Mouse (Mus musculus) forebrain, embryonic 13.5 days (tissue): ENCODE data around the gene Fbxl19. TPM values are rescaled to one million over a fixed set of nuclear protein-coding genes. Genes with fewer than 3 reads are reported as not detected.

Source experiments
- ATAC-seq: fragments of 200-750 bp; cut with Nextera tagmentation; 2 replicates; pipeline ENCODE4 v1.8.0; 2017
- H3K27ac ChIP-seq: fragments of 300-500 bp; sonication (generic); 2 replicates; pipeline ENCODE4 v1.5.1; 2015; ENCODE audit warnings: inconsistent platforms, mild to moderate bottlenecking, moderate library complexity
- H3K27me3 ChIP-seq: fragments of 300-500 bp; sonication (generic); 2 replicates; pipeline ENCODE4 v1.6.1; 2015; ENCODE audit warnings: mild to moderate bottlenecking, inconsistent platforms
- H3K36me3 ChIP-seq: fragments of 300-500 bp; sonication (generic); 2 replicates; pipeline ENCODE4 v1.6.1; 2015; ENCODE audit warnings: mild to moderate bottlenecking, inconsistent platforms; ENCODE audit not compliant: poor library complexity, severe bottlenecking
- H3K4me1 ChIP-seq: fragments of 300-500 bp; sonication (generic); 2 replicates; pipeline ENCODE4 v1.6.1; 2015; ENCODE audit warnings: inconsistent platforms
- H3K4me2 ChIP-seq: fragments of 300-500 bp; sonication (generic); 2 replicates; pipeline ENCODE4 v1.6.1; 2015; ENCODE audit warnings: inconsistent platforms, mild to moderate bottlenecking, moderate library complexity
- H3K4me3 ChIP-seq: fragments of 300-500 bp; sonication (generic); 2 replicates; pipeline ENCODE4 v1.5.1; 2015; ENCODE audit warnings: mild to moderate bottlenecking, inconsistent platforms
- H3K9ac ChIP-seq: fragments of 300-500 bp; sonication (generic); 2 replicates; pipeline ENCODE4 v1.6.1; 2015; ENCODE audit warnings: mild to moderate bottlenecking, inconsistent platforms
- H3K9me3 ChIP-seq: fragments of 300-500 bp; sonication (generic); replicated peaks from 2 replicates; pipeline ENCODE4 v1.6.1; 2016; ENCODE audit warnings: inconsistent platforms
- WGBS: fragments of 180-500 bp; shearing (Covaris S2); methylation state at CpG from one replicate; pipeline ENCODE4 v1.1.7; 2015; 5-methylcytosine and 5-hydroxymethylcytosine counted together
- polyA plus RNA-seq: library from polyadenylated mRNA; unstranded; fragments of >200 nt; fragmentation: Nextera tagmentation; extraction: Ambion mirVana; gene quantifications from 2 replicates; pipeline ENCODE4 v1.2.1, GENCODE M21; 2015

Fbxl19 gene
- polyA plus RNA-seq, 1 experiment from 2014 or later: 7.7 TPM

DNA sequence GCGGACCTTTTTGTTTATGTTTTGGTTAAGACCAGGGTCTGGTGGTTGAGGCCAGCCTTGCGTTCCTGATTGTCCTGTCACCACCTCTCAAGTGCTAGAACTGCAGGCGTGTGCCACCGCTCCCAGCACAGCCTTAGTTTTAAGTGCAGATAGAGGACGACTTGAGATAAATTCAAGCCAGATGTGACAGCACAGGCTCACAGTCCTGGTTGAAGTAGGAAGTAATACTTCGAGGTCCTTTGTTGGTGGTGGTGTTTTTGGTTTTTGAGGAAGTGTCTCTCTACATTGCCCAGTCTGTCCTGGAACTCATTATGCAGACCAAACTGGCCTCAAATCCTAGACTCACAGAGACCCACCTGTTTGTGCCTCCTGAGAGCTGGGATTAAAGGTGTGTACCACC, 15.4 kb downstream of the Fbxl19 start:
- WGBS: 92% methylated on average over 6 of the region's 6 CpGs
- H3K9ac ChIP-seq: no peak overlapping the region
- ATAC-seq: no peak
- no peak overlapping the region for H3K4me3 ChIP-seq
- no peaks in the 10 kb centered on the region for H3K4me1 ChIP-seq
- H3K27ac ChIP-seq: no peak overlapping the region
- no peaks in the 10 kb centered on the region for H3K9me3 ChIP-seq
- no peaks in the 10 kb centered on the region for H3K27me3 ChIP-seq
- peaks cover 96% of the 10 kb centered on the region for H3K36me3 ChIP-seq
- no peak overlapping the region for H3K4me2 ChIP-seq

DNA sequence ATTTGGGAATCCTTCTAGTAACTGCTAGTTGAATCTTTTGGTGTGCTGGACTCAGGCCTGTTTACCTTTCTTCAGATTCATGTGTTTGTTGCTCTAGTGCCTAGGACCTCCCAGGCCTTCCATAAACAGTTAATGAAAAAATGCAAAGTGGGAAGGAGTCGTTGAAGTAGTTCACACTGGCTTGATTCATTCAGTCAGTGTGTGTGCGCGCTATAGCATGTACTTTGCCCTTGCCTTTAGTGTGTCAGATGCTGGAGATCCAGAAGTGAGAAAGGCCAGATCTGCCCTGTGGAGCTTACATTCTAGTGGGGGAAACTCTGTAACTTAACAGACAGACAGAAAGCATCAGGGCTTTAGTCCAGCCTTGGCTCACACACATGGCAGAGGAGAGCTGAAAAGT, 16.1 kb downstream of the Fbxl19 start:
- H3K4me3 ChIP-seq: no peak overlapping the region
- 94% methylated on average over 3 of the region's 3 CpGs for WGBS
- no peaks in the 10 kb centered on the region for H3K9me3 ChIP-seq
- H3K36me3 ChIP-seq: peaks cover 96% of the 10 kb centered on the region
- no peak overlapping the region for H3K4me2 ChIP-seq
- H3K27me3 ChIP-seq: no peaks in the 10 kb centered on the region
- no peak overlapping the region for H3K9ac ChIP-seq
- H3K4me1 ChIP-seq: no peaks in the 10 kb centered on the region
- H3K27ac ChIP-seq: no peak overlapping the region
- ATAC-seq: no peak

DNA sequence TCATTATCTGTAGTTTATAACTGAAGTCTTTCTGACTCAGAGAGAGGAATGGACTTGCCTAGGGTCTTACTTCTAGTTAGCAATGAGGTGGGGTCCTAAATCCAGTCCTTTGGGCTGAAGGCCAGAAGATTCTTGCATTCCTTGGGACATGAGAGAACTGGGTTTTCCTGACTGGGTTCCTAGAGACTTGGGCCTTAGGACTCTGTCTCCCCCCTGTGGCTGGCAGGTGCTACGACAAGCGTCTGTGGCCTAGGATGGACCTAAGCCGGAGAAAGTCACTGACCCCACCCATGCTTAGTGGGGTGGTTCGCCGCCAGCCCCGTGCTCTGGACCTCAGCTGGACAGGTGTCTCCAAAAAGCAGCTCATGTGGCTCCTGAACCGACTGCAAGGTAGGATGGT, 16.7 kb downstream of the Fbxl19 start:
- H3K9ac ChIP-seq: no peak overlapping the region
- no peak overlapping the region for H3K4me3 ChIP-seq
- H3K4me2 ChIP-seq: no peak overlapping the region
- ATAC-seq: no peak
- H3K9me3 ChIP-seq: no peaks in the 10 kb centered on the region
- H3K27ac ChIP-seq: no peak overlapping the region
- peaks cover 96% of the 10 kb centered on the region for H3K36me3 ChIP-seq
- no peaks in the 10 kb centered on the region for H3K4me1 ChIP-seq
- WGBS: 45% methylated on average over 7 of the region's 7 CpGs
- no peaks in the 10 kb centered on the region for H3K27me3 ChIP-seq

DNA sequence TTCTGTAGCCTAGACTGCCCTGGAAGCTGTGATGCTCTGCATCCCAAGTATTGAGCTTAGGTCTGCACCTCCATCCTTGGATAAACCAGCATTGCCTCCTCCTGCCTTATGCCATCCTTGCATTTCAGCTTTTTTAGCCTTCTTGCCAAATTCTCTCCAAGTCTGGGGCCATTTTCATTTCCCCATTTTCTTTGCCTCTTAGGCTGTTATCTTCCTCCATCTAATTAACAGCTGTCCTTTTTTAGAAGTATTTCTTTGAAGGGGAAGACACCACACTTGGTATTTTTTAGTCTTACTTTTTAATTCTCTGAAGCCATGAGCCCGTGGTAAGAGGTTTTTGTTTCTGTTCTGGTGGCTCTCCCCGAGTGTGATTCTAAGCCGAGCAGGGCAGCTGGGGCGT, 19.3 kb downstream of the Fbxl19 start:
- H3K27me3 ChIP-seq: no peaks in the 10 kb centered on the region
- 96% methylated on average over 4 of the region's 4 CpGs for WGBS
- H3K36me3 ChIP-seq: peaks cover 96% of the 10 kb centered on the region

DNA sequence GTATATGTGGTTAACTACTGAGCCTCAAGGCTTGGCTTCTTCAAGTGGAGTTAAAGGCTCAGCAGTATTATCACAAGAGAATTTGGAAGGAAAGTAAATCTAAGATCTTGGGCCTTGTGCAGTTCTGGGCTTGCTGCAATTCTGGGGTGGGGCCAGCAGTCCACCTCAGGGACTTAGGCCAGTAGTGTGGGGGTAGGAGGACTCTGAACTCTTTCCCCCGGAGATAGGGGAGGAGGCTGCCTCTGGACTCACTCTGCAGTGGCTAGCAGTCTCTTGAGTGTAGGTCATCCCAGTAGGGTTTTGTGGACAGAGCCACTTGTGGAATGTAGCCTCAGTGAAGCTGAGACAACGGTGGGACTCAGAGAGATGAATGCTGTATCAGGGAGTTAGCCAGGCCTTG, 21.4 kb downstream of the Fbxl19 start:
- no peak overlapping the region for H3K4me2 ChIP-seq
- no peak overlapping the region for H3K27ac ChIP-seq
- 93% methylated on average over 2 of the region's 2 CpGs for WGBS
- H3K36me3 ChIP-seq: peaks cover 76% of the 10 kb centered on the region
- no peaks in the 10 kb centered on the region for H3K27me3 ChIP-seq
- no peak overlapping the region for H3K4me3 ChIP-seq
- H3K9me3 ChIP-seq: no peaks in the 10 kb centered on the region
- no peak overlapping the region for H3K9ac ChIP-seq
- no peak for ATAC-seq
- peaks cover 29% of the 10 kb centered on the region for H3K4me1 ChIP-seq

More for the DNA sequence above, 19.3 kb downstream of the Fbxl19 start:
- H3K4me2 ChIP-seq: no peak overlapping the region
- no peak overlapping the region for H3K27ac ChIP-seq
- no peak for ATAC-seq
- no peak overlapping the region for H3K4me3 ChIP-seq
- H3K9me3 ChIP-seq: no peaks in the 10 kb centered on the region
- peaks cover 9% of the 10 kb centered on the region for H3K4me1 ChIP-seq
- no peak overlapping the region for H3K9ac ChIP-seq

DNA sequence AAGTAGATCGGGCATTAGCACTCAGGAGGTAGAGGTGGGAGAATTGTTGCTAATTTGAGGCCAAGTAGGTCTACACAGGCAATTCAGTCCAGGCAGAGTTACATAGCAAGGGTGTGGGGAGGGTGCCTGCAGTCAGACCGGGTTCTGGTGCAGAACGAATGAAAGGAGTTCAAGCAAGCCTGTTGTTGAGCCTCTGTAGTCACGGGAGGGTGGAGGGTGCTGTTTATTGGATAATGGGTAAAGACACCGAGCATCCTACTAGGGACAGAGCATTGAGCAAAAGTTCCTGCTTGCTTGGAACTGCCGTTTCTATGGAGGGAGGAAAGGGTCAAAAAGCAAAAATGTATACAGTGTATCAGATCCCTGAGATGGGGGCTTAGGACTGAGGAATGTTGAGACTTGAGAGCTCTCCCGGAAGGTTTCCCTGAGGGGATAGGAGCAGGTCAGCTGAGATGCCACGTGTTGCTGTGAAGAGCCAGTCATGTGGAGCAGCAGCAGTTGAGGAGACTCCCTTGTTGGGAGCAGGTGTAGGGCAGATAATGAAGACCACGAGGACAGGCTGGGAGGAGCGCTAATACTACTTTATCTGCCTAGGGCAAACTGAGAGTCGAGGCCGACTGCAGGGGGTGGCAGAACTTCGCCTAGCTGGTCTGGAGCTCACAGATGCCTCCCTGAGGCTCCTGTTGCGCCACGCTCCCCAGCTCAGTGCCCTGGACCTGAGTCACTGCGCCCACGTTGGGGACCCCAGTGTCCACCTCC, 22.7 kb downstream of the Fbxl19 start:
- 81% methylated on average over 17 of the region's 17 CpGs for WGBS
- H3K9ac ChIP-seq: no peak overlapping the region
- no peak for ATAC-seq
- peaks cover 63% of the 10 kb centered on the region for H3K36me3 ChIP-seq
- H3K4me1 ChIP-seq: peaks cover 35% of the 10 kb centered on the region
- H3K9me3 ChIP-seq: no peaks in the 10 kb centered on the region
- no peak overlapping the region for H3K27ac ChIP-seq
- no peak overlapping the region for H3K4me2 ChIP-seq
- no peak overlapping the region for H3K4me3 ChIP-seq
- H3K27me3 ChIP-seq: no peaks in the 10 kb centered on the region

DNA sequence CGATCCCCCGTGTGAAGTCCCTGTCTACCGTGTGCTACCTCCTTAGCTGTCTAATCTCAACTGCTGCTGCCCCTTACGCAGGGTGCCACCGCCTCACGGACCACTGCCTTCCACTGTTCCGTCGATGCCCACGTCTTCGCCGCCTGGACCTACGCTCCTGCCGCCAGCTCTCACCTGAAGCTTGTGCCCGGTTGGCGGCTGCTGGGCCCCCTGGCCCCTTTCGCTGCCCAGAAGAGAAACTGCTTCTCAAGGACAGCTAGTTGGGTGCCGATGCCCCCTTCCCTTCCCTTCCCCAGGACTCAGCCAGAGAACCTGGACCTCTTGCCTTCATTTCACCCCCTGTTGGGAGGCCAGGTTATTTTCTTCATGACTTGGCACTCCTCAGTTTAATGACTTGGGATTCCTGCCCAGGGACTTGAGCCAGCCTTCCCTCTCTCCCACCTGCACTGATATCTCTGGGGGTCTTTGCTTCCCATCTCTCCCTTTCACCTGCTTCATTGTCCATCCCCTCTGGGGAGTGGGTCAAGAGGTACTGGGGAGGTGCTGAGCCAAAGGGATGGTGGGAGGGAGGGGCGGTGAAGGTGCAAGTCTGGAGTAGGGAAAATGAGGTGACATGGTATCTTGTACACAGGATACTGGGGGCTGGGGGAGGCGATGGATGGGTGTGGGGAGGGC, 23.5 kb downstream of the Fbxl19 start:
- H3K4me2 ChIP-seq: no peak overlapping the region
- H3K27ac ChIP-seq: peak overlapping the region; percentile 66; the same call in 1 of the 2 replicates
- H3K9ac ChIP-seq: no peak overlapping the region
- H3K9me3 ChIP-seq: no peaks in the 10 kb centered on the region
- H3K4me3 ChIP-seq: no peak overlapping the region
- ATAC-seq: no peak
- H3K36me3 ChIP-seq: peaks cover 57% of the 10 kb centered on the region
- no peaks in the 10 kb centered on the region for H3K27me3 ChIP-seq
- peaks cover 35% of the 10 kb centered on the region for H3K4me1 ChIP-seq
- WGBS: 95% methylated on average over 19 of the region's 19 CpGs

DNA sequence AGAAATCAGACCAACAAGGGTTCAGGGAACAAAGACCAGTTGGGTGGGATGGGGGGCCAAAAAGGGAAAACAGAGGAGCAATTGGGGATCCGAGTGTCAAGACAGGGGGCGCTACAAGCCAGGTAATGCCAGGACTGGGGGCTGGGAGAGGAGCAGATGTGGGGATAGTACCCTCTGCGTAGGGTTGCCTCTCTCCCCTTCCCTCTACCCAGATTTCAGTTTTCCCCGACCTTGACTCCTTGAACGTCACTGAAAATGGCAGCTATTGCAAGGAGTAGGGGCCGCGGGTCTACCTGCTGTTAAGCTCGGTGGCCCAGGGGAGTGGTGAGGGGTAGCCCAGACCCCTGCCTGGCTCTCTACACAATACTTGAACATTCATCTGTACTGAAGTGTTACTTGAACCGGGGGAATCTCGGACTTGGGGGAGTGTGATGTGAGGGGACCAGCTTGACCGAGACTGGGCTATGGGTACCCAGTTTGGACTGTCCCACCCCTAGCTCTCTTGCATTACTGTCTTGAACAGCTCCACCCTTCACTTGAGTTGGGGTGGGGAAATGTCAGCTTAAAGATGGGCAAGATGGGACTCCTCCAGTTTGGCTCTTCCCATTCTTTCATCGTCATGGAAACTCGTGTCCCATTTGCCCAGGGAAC, 24.1 kb downstream of the Fbxl19 start:
- H3K9ac ChIP-seq: no peak overlapping the region
- no peaks in the 10 kb centered on the region for H3K9me3 ChIP-seq
- ATAC-seq: peak; percentile 37; the same call in 1 of the 2 replicates
- no peaks in the 10 kb centered on the region for H3K27me3 ChIP-seq
- H3K36me3 ChIP-seq: peaks cover 52% of the 10 kb centered on the region
- peak overlapping the region; percentile 80 for H3K4me2 ChIP-seq
- peaks cover 35% of the 10 kb centered on the region for H3K4me1 ChIP-seq
- 48% methylated on average over 13 of the region's 13 CpGs for WGBS
- H3K27ac ChIP-seq: peak overlapping the region; percentile 66
- peak overlapping the region; percentile 47 for H3K4me3 ChIP-seq

DNA sequence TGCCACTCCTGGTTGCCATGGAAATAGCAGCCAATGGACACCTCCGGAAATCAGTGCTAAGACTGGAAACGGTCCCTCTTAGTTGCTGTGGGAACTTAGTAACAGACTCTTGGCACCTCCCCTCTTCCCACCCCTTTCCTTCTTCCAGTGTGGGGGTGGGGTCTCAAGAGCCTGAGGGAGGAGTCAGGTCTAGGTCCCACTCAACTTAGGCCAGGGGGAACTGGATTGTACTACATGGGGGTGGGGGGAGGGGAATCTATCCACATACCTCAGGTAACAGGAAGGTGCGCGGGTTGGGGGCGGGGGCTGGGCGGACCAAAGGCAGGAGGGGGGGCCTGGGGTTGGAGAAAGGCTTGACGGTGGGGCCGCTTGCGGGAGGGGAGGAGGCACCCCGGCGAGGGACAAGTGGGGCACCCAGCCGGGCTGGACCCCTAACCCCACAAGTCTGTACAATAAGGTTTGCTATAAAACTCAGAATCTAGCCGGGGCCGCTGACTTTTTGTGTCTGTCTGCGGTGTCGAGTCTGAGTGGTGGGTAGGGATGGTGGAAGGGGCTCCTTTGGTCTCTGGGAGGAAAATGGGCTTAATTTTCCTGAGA, 24.8 kb downstream of the Fbxl19 start:
- 0% methylated on average over 16 of the region's 16 CpGs for WGBS
- peak; percentile 94 for ATAC-seq
- Histone ChIP-seq H3K4me3 (peak overlapping the region; percentile 47), H3K27me3 (no peaks in the 10 kb centered on the region), H3K4me2 (peak overlapping the region; percentile 80), H3K27ac (peak overlapping the region; percentile 52), H3K36me3 (peaks cover 46% of the 10 kb centered on the region), H3K9me3 (no peaks in the 10 kb centered on the region), H3K4me1 (peaks cover 35% of the 10 kb centered on the region), H3K9ac (peak overlapping the region; percentile 74)

DNA sequence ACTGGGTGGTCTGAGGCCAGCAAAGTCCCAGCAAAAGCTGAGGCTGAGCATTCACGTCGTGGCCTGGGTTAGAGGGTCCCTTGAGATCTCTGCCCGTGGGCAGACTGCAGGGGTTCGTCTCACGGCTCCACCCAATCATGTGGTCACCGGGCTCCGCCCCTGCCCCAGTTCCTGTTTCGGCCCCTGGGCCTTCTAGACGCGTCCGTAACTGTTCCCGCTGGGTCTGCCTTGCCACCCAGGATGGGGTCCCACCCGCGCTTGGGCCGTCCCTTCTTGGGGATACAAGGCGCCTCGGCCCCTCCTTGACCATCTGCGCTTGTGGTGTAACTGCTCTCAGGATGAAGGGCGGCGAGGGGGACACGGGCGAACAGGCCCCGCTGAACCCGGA, 25.3 kb downstream of the Fbxl19 start, which contains the start of gene Orai3:
TSS of gene Orai3 (plus strand) at position 165 of the 388 bp plus-strand sequence.
- H3K4me1 ChIP-seq: peaks cover 35% of the 10 kb centered on the region
- H3K9ac ChIP-seq: peak within 1 kb of the TSS; percentile 74
- ATAC-seq: peak; percentile 61
- peak within 1 kb of the TSS; percentile 80 for H3K4me2 ChIP-seq
- H3K27ac ChIP-seq: peak within 1 kb of the TSS; percentile 66
- H3K4me3 ChIP-seq: peak within 1 kb of the TSS; percentile 47
- H3K9me3 ChIP-seq: no peaks in the 10 kb centered on the region
- H3K36me3 ChIP-seq: peaks cover 40% of the 10 kb centered on the region
- WGBS: 1% methylated on average over 24 of the region's 24 CpGs
- no peaks in the 10 kb centered on the region for H3K27me3 ChIP-seq

DNA sequence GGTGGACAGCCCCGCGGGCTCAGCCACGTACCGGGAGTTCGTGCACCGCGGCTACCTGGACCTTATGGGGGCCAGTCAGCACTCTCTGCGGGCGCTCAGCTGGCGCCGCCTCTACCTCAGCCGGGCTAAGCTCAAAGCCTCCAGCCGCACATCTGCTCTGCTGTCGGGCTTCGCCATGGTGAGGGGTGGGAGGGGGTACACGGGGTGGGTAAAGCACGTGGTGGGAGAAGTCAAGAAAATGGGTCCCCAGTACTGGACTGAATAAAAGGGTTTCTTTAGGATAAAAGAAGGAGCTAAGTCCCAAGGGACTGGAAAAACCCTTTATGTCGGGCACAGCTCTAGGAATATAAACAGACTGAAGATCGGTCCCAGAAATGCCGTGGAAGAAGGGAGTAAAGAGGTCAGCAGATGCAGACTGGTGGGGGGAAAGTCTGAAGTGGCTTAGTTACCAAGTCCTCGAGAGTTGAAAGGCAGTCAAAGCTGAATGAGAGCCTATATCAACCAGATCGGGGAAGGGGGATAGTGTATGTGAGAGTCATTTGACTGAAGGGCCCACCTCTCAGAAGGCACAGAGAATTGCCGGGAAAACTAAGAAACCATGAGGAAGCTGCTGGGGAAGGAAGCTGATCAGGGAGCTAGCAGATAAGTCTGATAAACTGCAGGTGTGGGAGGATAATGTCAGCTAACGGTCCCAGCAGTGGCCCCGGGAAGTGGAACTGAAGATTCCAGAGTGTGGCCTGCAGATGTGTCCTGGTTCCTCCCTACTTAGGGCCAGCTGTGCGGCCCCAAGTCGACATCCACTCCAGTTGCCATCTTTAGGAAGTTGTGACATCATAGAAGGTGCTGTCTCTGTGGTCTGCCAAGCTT, 25.9 kb downstream of the Fbxl19 start:
- peak overlapping the region; percentile 80 for H3K4me2 ChIP-seq
- H3K9ac ChIP-seq: peak overlapping the region; percentile 74
- H3K36me3 ChIP-seq: peaks cover 34% of the 10 kb centered on the region
- H3K4me1 ChIP-seq: peaks cover 35% of the 10 kb centered on the region
- 7% methylated on average over 27 of the region's 27 CpGs for WGBS
- peak; percentile 16; the same call in 1 of the 2 replicates for ATAC-seq
- no peaks in the 10 kb centered on the region for H3K9me3 ChIP-seq
- peak overlapping the region; percentile 47 for H3K4me3 ChIP-seq
- H3K27me3 ChIP-seq: no peaks in the 10 kb centered on the region
- H3K27ac ChIP-seq: peak overlapping the region; percentile 52
